Mouse (Mus musculus) T-helper 1 cell (primary cell): ENCODE data around the gene Ndufv3.
"Not testable (repeated sequence)": the region's sequence is repeated elsewhere in the genome, so short reads cannot be mapped to it uniquely, and the experiment has no call there.

Experiments used
- in situ Hi-C: fragments of 300-600 bp; cut with MboI, MseI; formaldehyde crosslinking; loops from one replicate; pipeline ENCODE4 v1.15.1; 2025; ENCODE audit warnings: high pct_unique_total_duplicates

Gene Ndufv3

DNA sequence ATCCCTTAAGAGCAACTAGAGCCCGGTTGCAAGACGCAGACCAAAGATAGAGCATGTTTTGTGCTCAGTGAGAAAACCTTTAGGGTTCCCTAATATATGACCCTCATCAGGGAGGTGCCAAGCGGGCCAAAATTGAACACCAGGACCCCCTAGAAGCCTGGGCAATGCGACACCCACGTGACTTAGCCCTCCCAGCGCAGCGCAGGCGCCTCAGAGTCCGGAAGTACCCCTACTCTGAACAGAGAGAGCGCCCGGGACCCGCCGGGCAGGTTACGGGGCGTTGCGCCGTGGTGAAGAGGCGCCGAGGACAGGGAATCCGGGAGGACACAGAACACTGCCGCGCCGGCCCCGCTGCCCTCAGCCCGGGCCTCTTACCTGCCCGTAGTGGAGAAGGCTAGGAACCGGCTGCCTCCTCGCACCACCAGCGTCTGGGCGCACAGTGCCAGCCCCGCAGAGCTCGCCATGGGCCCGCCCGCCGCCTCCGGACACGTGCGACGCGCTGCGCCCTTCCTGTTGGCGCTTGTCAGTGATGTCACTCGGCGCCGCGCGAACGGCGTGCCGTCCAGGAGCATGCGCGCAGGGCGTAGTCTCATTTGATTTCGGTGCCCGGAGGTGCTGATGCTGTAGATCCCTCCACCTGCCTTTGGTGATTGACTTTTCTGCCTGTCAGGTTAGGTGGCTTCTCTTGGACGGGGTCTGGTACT, 8.0 kb upstream of the Ndufv3 start:
- in situ Hi-C loops: loop anchor here (5.0 kb wide), 1 partner anchor 50 kb away; the partner anchor contains the start of gene Pknox1

DNA sequence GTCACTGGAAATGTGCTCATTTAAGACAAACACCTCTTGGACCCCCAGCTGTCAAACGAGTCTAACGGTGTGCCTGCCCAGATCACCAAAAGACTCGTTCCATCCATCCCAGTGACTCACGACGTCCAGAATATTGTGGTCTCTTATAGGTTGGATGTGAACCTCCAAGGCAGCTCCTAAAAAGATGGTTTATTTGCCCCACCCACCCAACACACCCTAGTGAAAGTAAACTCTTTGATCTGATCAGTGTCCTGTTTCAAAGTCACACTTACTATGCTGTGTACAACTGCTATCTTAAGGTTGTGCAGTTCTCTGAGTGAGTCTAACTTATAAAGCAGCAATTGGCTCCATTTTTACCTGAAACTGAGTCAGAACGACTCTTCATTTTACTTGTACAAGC, 7.3 kb upstream of the Ndufv3 start:
- in situ Hi-C loops: loop anchor here (5.0 kb wide), 1 partner anchor 50 kb away; the partner anchor contains the start of gene Pknox1

DNA sequence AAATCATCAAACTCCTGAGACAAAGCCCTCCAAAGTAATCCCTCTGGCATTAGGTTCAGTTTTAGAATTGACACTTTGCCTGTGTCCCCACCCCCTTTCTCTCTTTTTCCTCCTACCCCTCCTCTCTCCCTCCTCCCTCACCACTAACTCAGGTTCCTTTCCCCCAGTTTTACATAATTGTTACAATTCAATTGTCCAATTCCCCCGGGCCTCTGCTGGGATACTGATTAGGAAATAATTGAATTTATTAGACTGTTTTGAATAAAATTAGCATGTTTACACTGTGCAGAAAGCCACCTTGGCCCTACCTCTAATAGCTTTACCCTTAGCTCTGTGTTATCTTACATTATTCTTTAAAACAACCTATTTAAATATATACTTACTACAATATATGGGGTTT, 5.2 kb upstream of the Ndufv3 start:
- in situ Hi-C loops: loop anchor here (5.0 kb wide), 1 partner anchor 48 kb away; the partner anchor contains the start of gene Pknox1

DNA sequence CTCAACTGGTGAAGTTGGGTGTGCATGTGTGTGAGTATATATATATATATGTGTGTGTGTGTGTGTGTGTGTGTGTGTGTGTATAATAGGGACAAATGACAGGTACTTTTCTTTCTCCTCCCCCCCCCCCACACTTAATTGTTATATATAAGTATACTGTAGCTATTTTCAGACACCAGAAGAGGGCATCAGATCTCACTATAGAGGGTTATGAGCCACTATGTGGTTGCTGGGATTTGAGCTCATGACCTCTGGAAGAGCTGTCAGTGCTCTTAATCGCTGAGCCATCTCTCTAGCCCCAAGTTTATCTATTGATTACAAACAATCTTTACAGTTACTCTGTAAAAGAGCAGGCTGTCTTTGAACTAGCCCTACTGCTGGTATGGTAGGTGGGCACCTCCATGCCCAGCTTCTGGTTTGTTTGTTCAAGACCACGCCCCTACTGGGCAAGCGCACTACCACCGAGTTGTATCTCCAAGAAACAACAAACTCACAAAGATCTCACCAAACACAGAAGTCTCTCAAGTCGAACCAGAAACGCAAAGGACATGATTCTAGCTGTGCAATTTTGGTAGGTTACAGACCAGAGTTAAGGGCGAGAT, 470 bp upstream of the Ndufv3 start:
- in situ Hi-C loops: no loop called here

DNA sequence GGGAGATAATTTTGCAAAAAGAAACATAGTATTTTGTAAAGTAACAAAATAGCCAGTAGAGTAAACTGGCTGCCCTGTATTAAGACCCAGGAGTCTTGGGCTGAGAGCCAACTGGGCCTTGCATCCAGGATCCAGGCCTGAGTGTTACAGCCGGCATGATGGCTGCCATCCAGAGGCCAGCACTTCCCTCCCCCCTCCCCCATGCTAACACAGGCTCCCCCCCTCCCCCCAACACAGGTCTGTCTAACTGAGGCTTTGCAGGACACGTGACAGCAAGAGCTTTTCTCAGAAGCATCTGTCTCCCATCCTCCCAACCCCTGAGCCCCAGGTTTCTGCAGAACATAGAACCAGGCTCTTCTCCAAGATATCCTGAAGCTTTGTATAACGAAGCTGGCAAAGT, 980 bp downstream of the Ndufv3 start:
- in situ Hi-C loops: no loop called here

DNA sequence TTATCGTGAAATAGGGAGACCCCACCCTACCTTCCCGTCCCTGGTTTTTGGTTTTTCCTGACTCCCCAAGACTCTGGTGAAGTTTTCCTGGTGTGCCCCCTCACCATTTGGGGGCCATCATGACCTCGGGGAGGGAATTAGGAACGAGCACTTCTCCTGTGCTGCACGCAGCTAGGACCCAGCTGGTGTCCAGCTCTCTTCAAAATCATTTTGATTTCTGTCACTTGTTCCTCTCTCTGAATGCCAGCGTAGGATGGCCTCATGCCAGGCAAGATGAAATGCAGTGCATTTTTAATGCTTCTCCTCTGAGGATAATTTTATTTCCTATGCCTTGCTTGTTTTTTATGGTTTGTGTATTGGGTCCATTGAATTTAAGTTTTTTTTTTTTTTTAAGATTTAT, 2.0 kb downstream of the Ndufv3 start:
- in situ Hi-C loops: no loop called here

DNA sequence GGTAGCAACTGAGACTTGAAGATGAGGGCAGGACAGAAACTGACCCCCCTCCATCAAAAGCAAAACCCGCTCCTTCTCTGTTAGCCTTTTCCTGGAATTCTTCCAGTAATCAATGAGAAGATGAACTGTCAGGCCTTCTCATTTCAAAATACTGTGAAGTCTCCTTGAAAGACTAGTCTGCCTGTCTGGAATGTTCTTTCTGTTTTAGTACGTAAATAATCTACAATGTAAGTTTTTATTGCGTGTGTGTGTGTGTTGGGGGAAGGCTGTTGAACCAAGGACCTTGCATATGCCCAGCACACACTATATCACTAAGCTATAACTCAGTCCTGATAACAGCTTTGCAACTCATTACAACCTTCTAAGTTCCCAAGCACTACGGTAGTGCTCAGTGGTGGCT, 5.2 kb downstream of the Ndufv3 start:
- in situ Hi-C loops: loop anchor here (5.0 kb wide), 1 partner anchor 102 kb away; no protein-coding TSS in a partner anchor

DNA sequence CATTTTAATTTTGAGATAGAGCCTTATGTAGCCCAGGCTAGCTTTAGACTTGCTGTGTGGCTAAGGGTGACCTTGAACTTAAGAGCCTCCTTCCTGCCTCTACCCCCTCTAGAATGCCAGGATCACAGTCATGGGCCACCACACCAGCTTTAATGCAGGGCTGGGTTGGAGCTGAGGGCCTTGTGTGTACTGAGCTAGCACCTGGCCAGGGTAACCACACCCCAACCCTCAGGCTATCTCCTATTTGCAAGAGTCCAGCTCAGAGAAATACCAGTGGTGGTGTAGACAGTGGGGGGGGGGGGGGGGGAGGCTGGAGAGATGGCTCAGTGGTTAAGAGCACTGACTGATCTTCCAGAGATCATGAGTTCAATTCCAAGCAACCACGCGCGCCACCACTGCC, 5.9 kb downstream of the Ndufv3 start:
- in situ Hi-C loops: loop anchor here (5.0 kb wide), 1 partner anchor 101 kb away; no protein-coding TSS in a partner anchor

DNA sequence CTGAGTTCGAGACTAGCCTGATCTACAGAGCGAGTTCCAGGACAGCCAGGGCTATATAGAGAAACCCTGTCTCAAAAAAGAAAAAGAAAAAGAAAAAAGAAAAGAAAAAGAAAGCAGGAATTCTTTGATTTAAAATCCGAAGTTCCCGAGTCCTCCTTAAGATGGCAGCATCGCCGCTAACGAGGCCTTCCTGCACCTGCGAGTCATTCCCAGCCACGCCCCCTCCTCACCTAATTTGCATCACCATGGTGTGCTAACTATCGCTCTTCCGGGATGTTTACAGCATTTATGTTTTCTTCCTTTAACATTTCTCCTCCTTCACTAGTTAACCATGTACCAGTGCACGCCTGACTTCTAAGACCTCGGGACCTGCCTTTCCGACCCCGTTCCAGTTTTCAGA, 9.4 kb downstream of the Ndufv3 start:
- in situ Hi-C loops: loop anchor here (5.0 kb wide), 1 partner anchor 98 kb away; no protein-coding TSS in a partner anchor

DNA sequence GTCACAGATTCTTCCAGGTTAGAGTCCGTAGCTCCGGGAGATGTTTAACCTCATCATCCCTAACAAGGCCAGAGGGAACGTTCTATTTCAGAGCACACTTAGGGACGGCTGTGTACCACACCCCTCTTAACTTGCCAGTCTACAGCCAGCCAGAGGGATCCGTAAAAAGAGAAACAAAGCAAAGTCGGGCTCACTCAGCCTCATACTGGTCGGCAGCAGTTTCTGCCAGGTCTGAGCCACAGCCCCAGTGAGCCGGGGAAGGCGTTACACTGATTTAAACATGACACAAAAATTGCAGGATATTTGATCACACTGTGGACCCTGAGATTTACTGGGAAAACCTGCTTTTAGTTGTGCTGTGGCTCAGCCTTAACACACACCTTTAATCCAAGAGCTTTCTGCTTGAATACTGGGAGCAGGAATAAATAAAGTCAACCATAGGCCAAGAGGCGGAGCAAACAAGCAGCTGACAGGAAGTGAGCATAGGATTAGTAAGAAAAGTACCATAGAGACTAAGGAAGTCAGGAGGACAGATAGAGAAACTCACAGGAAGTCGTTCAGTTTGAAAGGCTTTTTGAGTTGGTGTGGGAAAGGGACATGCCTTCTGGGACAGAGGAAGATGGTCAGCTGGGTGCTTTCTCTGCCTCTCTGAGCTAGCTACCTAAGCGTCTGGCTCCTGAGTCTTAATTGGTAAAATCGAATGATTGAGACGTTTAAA, 11.7 kb downstream of the Ndufv3 start:
- in situ Hi-C loops: no loop called here

DNA sequence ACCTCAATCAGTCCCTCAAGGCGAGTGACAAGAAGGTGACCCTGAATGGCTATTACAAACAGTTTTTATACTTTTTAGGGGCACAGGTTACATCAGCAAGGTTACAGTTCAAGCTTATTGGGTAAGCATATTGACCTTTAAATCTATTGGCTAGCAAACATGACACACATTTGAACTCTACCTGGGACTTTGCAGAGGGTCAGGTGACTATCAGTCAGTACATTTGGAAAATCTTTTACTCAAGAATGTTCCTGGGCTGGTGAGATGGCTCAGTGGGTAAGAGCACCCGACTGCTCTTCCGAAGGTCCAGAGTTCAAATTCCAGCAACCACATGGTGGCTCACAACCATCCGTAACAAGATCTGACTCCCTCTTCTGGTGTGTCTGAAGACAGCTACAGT, 12.4 kb downstream of the Ndufv3 start:
- in situ Hi-C loops: not testable (repeated sequence)

DNA sequence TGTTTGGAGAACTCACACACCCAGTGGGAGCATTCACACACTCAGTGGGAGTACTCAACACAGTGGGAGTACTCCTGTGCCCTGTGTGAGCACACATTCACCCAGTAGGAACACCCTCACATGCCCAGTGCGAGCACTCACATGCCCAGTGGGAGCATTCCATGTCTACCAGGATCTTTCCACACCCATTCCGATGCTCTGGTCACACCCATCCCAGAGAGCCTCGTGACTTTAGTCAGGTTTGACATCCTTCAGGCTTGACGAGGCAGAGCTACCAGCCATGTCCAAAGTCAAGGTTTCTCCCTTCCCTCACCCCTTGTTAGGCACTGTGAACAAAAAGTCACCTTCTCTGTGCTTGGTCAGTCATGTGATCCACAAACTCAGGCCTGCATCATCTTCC, 15.4 kb downstream of the Ndufv3 start:
- in situ Hi-C loops: loop anchor here (5.0 kb wide), 1 partner anchor 47 kb away; no protein-coding TSS in a partner anchor

DNA sequence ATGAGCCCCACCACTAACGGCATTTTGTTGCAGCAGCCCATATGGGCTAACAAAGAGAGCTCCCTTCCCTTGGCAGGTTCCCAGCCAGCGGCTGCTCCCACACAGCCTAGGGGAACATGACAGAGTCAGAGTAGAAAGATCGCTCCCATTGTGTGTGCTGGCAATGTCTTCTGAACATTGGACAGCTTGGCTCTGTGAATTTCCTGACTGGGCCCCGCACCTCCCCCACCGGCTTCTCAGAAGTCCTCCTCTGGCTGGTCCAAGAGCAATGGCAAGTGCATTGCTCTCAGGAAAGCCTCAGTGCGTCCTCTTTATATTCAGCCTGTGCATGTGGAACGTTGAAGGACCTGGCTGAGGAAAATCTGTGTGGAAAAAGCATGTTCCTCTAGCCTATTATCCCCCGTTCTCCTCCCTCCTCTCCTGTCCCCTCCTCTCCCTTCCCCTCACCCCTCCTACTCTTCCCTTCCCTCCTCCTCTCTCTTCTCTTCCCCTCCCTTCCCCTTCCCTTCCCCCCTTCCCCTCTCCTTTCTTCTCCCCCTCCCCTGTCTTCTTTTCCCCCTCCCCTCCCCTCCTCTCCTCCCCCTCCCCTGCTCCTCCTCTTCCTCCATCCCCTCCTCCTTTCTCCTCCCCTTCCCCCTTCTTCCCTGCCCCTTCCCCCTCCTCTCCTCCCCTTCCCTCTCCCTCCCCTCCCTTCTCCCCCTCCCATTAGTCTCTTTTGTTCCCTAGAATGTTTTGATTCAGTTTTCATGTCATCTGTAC, 16.1 kb downstream of the Ndufv3 start:
- in situ Hi-C loops: loop anchor here (5.0 kb wide), 1 partner anchor 46 kb away; no protein-coding TSS in a partner anchor

DNA sequence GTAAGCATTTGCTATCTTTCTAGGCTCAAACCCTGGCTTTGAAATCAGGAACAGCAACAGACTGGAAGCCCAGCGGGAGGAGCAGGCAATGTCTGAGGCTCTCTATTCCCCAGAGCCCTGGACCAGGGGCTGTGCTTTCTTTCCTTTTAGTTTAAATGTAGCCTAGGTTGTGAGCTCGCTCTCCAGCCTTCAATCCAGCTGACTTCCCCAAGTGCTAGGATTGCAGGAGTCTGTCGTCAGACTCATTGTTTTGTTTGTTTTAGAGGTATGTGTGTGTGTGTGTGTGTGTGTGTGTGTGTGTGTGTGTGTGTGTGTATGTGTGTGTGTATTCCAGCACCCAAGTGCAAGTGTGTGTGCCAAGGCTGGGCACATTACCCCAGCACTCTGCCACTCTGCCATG, 20.2 kb downstream of the Ndufv3 start:
- in situ Hi-C loops: no loop called here

DNA sequence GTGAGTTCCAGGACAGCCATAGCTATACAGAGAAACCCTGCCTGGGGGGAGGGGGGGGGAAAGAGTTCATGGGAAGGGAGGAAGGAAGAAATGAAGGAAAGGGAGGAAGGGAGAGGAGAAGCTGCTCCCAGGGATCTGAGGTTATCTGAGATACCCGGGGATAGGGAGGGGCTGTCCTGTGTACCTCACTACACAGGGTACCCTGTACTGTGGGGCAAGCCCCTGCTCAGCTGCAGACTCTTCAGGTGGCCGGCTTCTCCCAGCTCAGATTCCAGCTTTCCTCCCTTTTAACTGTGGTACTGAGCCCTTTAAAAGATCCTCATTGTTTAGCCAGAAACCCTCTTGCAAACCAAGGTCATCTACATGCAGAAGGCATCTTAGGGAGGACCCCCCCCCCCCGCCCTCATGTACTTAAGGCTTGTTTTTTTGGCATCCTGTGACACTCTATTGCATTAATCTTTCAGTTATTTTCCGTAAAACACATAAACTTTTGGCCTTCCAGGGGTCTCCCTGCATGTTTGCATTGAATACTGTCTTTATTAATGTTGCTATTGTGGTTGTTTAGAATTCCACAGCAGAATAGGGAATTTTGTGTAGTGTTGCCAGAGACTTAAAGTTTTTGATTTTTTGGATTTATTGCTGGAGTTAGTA, 21.0 kb downstream of the Ndufv3 start:
- in situ Hi-C loops: no loop called here

DNA sequence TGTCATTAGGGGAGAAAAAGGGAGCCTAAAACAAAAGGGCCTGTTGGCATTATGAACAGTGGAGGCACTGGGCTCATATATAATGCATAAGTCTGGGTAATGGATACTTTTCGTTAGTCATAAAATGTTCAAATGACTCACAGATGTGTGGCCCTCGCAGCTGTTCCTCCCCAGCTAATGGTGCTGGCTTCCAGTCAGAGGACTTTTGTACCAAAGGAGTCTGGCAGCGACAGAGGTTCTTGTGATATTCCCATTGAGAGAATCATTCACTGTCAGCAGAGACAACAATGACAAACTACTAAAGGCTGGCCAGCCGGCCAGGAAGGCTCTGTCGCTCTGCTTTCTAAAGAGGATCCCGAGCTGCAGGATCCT, 21.5 kb downstream of the Ndufv3 start:
- in situ Hi-C loops: no loop called here

DNA sequence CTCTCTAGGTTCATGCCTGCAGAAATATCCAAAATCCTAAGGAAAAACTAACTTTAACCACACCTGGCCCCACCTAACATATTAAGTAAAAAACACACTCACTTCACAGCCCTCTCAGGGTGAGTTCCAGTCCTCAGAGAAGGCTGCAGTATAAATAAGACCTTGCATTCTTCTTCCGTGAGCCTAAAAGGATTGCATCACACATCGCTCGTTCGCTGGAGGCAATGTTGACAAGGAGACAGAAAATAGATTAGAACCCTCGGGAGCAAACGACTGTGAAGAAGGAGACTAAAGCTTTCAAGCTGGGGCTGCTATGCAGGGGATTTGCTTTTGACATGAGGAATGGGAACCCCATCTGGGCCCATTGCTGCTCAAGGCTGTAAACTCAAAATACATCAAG, 23.7 kb downstream of the Ndufv3 start:
- in situ Hi-C loops: no loop called here

DNA sequence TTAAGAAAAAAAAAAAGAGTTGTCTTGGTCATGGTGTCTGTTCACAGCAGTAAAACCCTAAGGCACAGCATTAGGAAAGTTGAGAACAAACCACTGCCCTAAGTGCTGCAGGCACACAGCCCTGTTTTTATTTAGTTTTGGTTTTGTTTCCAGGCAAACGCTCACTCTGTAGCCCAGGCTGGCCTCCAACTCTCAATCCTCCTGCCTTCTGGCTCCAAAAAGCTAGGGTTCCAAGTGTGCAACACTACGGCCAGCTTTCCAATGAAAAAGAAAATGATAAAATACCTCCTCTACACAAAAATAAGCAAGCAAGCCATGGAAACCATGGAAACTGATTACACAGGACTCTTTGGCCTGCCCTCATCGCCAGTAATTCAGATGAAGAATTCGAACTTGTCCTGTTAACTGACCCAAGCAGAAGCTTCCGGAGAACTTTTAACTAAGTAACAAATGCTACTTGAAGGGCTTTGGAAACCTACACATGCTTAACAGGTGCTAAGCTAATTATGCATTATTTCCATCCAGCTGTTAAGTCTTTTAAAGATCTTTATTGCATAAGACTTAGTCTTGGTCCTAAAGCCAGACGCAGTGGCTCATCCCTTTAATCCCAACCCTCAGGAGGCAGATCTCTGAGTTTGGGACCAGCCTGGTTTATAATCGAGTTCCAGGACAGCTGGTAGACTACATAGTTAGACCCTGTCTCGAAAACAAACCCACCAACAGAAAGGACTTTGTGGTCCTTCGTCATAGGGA, 26.7 kb downstream of the Ndufv3 start:
- in situ Hi-C loops: loop anchor here (5.0 kb wide), 1 partner anchor 331 kb away; no protein-coding TSS in a partner anchor

DNA sequence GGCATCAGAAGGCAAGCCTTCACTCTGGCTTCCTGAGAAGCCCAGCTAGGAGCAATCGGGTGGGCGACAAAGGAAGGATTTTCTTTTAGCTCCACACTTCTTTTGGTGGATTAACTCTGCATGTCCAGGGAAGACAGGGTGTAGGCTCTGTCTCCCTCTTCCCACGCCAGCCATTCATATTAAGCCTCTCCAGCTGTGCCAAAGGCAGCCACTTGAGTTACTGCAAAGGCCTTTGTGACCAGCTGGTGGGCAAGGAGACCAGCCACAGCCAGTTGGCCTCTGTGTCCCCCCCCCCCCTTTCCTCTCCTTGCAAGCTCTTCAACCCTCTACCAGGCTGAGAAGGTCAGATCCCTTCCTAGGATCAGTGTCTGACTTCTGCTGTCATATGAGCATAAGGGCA, 28.1 kb downstream of the Ndufv3 start:
- in situ Hi-C loops: loop anchor here (5.0 kb wide), 1 partner anchor 329 kb away; no protein-coding TSS in a partner anchor

DNA sequence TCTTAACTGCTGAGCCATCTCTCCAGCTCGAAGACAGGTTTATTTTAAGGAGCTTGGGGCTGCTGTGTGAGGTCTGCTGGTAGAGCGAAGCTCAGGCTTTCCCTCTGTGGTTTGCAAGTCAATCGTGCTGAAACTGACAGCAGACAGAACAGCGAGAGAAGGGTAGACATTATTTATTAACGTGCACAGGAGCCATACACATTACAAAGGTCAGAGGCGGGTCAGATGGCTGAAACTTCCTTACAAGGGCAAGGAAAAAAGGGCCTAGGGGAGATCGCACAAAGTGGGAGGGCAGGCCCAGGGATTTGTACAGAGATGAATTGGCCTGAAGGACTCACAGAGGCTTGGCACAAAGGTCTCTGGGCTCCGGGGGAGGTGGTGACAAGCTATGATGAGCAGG, 29.5 kb downstream of the Ndufv3 start:
- in situ Hi-C loops: loop anchor here (5.0 kb wide), 1 partner anchor 328 kb away; no protein-coding TSS in a partner anchor
